Mouse (Mus musculus) limb, embryonic 11.5 days (tissue): Measurements from ENCODE around the gene Gm10719. TPM values are rescaled to one million over a fixed set of nuclear protein-coding genes. Genes with fewer than 3 reads are reported as not detected.
A peak's percentile ranks its signal among the peaks of the same experiment; 100 is the strongest.
"Not testable (repeated sequence)": the region's sequence is repeated elsewhere in the genome, so short reads cannot be mapped to it uniquely, and the experiment has no call there.

Source experiments
- ATAC-seq: fragments of 200-750 bp; cut with Nextera tagmentation; 2 replicates; pipeline ENCODE4 v1.8.0; 2017; ENCODE audit warnings: low read depth; ENCODE audit not compliant: insufficient number of reproducible peaks, low FRiP score, low TSS enrichment
- DNase-seq: peaks from one replicate; pipeline ENCODE4 v3.0.0-alpha.2; 2015; ENCODE audit warnings: low spot score
- H3K27ac ChIP-seq: fragments of 300-500 bp; sonication (generic); replicated peaks from 2 replicates; pipeline ENCODE4 v1.5.1; 2014; ENCODE audit warnings: low read depth, mild to moderate bottlenecking, low read length
- H3K27me3 ChIP-seq: fragments of 300-500 bp; sonication (generic); 2 replicates; pipeline ENCODE4 v1.6.1; 2014; ENCODE audit warnings: mild to moderate bottlenecking, low read length, mixed read lengths; ENCODE audit not compliant: control insufficient read depth, insufficient read depth
- H3K36me3 ChIP-seq: fragments of 300-500 bp; sonication (generic); 2 replicates; pipeline ENCODE4 v1.6.1; 2014; ENCODE audit warnings: mild to moderate bottlenecking, low read length, moderate library complexity, mixed read lengths; ENCODE audit not compliant: control insufficient read depth, insufficient read depth
- H3K4me1 ChIP-seq: fragments of 300-500 bp; sonication (generic); 2 replicates; pipeline ENCODE4 v1.6.1; 2014; ENCODE audit warnings: low read length, mixed read lengths; ENCODE audit not compliant: control insufficient read depth, insufficient read depth
- H3K4me2 ChIP-seq: fragments of 300-500 bp; sonication (generic); 2 replicates; pipeline ENCODE4 v1.6.1; 2014; ENCODE audit warnings: low read depth, mild to moderate bottlenecking, moderate library complexity; ENCODE audit not compliant: severe bottlenecking
- H3K4me3 ChIP-seq: fragments of 300-500 bp; sonication (generic); 2 replicates; pipeline ENCODE4 v1.5.1; 2014; ENCODE audit warnings: low read depth, low read length
- H3K9ac ChIP-seq: fragments of 300-500 bp; sonication (generic); 2 replicates; pipeline ENCODE4 v1.6.1; 2014; ENCODE audit warnings: mild to moderate bottlenecking, low read length
- H3K9me3 ChIP-seq: fragments of 300-500 bp; sonication (generic); 2 replicates; pipeline ENCODE4 v1.6.1; 2016; ENCODE audit warnings: low read length; ENCODE audit not compliant: control insufficient read depth
- WGBS: fragments of 180-500 bp; shearing (Covaris S2); extraction: QIAGEN DNeasy Blood & Tissue Kit; methylation state at CpG from one replicate; pipeline ENCODE4 v1.1.7; 2014; 5-methylcytosine and 5-hydroxymethylcytosine counted together
- microRNA-seq: library from miRNA; unstranded; fragments of <30 nt; microRNA quantifications from one replicate; pipeline ENCODE4, GENCODE M21; 2016
- polyA plus RNA-seq: library from polyadenylated mRNA; unstranded; fragments of >200 nt; fragmentation: Nextera tagmentation; extraction: Ambion mirVana; gene quantifications from 2 replicates; pipeline ENCODE4 v1.2.1, GENCODE M21; 2014

Gm10719 gene
- polyA plus RNA-seq, 1 experiment from 2014 or later, result not detected

GRCm38 (mm10) chr9:3030677-3031318 is 13.6 kb downstream of the Gm10719 start:
- not testable (repeated sequence) for ATAC-seq, H3K9me3 ChIP-seq, H3K27me3 ChIP-seq, H3K27ac ChIP-seq, H3K36me3 ChIP-seq, H3K4me2 ChIP-seq, H3K4me1 ChIP-seq, H3K4me3 ChIP-seq, H3K9ac ChIP-seq
- DNase-seq, result peak; percentile 83
- WGBS, result 69% methylated on average over 2 of the region's 10 CpGs

GRCm38 (mm10) chr9:3034299-3034698 is 17.1 kb downstream of the Gm10719 start, which contains the start of gene Gm17535:
Gene Gm17535 (plus strand): TSS chr9:3034599.
- H3K27ac ChIP-seq, DNase-seq, H3K4me1 ChIP-seq, ATAC-seq, H3K9ac ChIP-seq, H3K27me3 ChIP-seq, H3K36me3 ChIP-seq, H3K4me2 ChIP-seq, H3K9me3 ChIP-seq, H3K4me3 ChIP-seq: not testable (repeated sequence)
- WGBS, result no CpG with 5 or more reads among the region's 8 CpGs

- not testable (repeated sequence) for ATAC-seq, H3K9ac ChIP-seq, DNase-seq, H3K4me1 ChIP-seq, H3K4me3 ChIP-seq, H3K36me3 ChIP-seq, H3K4me2 ChIP-seq, H3K27me3 ChIP-seq, H3K9me3 ChIP-seq, H3K27ac ChIP-seq
- WGBS, result 76% methylated on average over 6 of the region's 8 CpGs
Measured at GRCm38 (mm10) chr9:3036577-3036976, 19.4 kb downstream of the Gm10719 start, which contains the start of gene Gm10715. Gene Gm10715 (plus strand): TSS chr9:3036877.

- WGBS, result 68% methylated on average over 4 of the region's 4 CpGs
- H3K9me3 ChIP-seq, ATAC-seq, H3K4me2 ChIP-seq, H3K36me3 ChIP-seq, H3K27me3 ChIP-seq, H3K9ac ChIP-seq, DNase-seq, H3K4me1 ChIP-seq, H3K4me3 ChIP-seq, H3K27ac ChIP-seq: not testable (repeated sequence)
Measured at GRCm38 (mm10) chr9:3038161-3038560, 21.0 kb downstream of the Gm10719 start.

Small RNA genes within 50 kb of the gene (microRNA-seq; reads per million reads assigned to microRNA genes)
- gene Mir101c, result not detected

Other genes starting within 250 kb of the Gm10719 start
- gene Gm10722, start 16.5 kb upstream of the Gm10719 start, polyA plus RNA-seq, result not detected in 2 replicates
- gene Gm11168, start 14.1 kb upstream of the Gm10719 start, polyA plus RNA-seq, result not detected in 2 replicates
- not detected in 2 replicates for gene Gm10721, start 4.3 kb upstream of the Gm10719 start, polyA plus RNA-seq
- gene Gm10720, start 1.8 kb upstream of the Gm10719 start, polyA plus RNA-seq, result not detected in 2 replicates
- gene Gm10718, start 6.1 kb downstream of the Gm10719 start, polyA plus RNA-seq, result not detected in 2 replicates
- not detected in 2 replicates for gene Gm10717, start 8.0 kb downstream of the Gm10719 start, polyA plus RNA-seq
- gene Gm17535, start 17.2 kb downstream of the Gm10719 start, polyA plus RNA-seq, result not detected in 2 replicates
- not detected in 2 replicates for gene Gm10715, start 19.5 kb downstream of the Gm10719 start, polyA plus RNA-seq